Mouse (Mus musculus): ENCODE results near the gene Rbm48.
A peak's percentile ranks its signal among the peaks of the same experiment; 100 is the strongest.
"Not testable (repeated sequence)": the region's sequence is repeated elsewhere in the genome, so short reads cannot be mapped to it uniquely, and the experiment has no call there.

Rbm48 gene

DNA sequence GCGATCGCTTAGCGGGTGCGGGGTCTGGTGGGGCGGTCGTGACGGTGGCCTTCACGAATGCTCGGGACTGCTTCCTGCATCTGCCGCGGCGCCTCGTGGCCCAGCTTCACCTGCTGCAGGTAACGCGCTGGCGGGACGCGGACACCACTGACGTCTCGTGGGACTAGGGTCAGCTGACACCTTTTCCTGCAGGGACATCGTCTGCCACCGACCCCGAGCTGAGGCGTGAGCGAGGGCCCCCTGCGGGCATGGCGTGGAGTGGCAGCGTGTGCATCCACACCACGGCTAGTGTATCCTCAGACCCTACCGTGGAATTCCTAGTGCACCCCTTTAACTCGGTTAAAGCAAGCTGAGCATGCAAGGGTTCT lies at the start of gene Rbm48:
Rbm48 (minus strand) TSS at position 187 of the 368 bp plus-strand sequence.
- peak; percentile 90 for DNase-seq

GRCm38 (mm10) chr5:3645326-3645725 lies 48.9 kb upstream of the Rbm48 start:
- DNase-seq, result no peak

DNA sequence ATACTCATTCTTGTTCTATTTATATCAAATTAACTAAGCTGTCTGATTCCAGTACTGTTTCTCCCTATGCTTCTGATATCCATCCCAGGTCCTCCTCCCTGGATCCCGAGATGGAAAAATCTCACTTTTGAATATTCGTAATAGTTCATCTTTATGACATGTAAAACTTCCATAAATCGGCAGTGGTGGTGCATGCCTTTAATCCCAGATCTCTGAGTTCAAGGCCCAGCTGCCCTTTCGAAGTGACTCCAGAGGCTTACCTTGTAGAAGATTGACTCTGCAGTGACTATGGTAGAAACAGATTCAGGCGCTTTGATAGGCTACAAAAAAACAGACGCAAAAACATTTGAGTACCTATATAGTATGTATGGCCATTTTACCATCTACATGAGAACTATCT lies 48.2 kb upstream of the Rbm48 start:
- DNase-seq, result no peak

DNA sequence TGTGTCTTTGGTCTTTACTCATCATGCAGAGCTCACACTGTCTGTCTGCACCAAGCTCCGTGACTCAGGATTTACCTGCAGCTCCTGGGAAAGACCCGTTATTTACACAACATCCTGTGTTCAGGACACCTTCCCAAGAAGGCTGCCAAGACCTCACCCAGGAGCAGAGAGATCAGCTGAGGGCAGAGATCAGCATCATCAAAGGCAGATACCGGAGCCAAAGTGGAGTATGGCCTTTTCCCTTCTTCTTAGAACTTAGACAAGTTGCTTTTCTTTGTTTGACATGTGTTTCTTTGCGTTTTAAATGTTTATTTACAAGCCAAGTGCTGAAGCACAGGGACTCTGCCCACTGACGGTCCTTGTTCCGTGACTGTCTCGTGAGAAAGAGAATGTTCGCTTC lies 38.9 kb upstream of the Rbm48 start:
- no peak for DNase-seq

- DNase-seq, result peak; percentile 8
Observed at GRCm38 (mm10) chr5:3633951-3634350, 37.6 kb upstream of the Rbm48 start.

DNA sequence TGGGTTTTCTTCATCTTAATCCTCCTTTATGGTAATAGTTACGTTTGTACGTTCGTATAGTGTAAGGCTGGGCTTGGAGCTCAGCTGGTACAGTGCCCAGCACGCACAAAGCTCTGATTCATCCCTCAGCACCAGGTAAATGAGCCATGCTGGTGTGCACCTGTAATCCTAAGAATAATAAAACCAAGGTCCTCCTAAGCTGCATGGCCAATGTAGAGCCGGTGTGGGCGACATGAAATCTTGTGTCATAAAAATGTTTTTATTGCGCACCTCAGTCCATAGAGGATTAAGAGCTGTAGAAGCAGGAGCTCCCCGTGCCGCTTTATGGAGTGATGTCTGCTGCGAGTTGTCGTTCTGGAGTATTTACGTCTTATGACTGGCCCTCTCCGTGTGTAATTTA lies 36.9 kb upstream of the Rbm48 start:
- no peak for DNase-seq

GRCm38 (mm10) chr5:3632285-3632684 lies 35.9 kb upstream of the Rbm48 start:
- DNase-seq, result no peak

GRCm38 (mm10) chr5:3631512-3632271 lies 35.3 kb upstream of the Rbm48 start:
- DNase-seq, result peak; percentile 51

DNA sequence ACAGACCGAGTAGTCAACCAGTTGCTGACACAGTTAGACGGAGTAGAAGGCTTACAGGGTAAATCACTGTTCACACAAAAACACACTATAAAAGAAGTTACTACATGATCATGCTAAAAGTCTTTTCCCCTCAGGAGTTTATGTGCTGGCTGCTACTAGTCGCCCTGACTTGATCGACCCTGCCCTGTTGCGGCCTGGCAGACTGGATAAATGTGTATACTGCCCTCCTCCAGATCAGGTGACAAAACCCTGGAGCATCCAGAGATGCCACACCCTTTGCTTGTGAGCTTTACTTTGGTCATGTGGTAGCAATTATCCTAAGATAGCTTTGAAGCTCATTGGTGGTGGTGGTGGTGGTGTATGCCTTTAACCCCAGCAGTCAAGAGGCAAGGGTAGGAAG lies 33.7 kb upstream of the Rbm48 start:
- no peak for DNase-seq

DNA sequence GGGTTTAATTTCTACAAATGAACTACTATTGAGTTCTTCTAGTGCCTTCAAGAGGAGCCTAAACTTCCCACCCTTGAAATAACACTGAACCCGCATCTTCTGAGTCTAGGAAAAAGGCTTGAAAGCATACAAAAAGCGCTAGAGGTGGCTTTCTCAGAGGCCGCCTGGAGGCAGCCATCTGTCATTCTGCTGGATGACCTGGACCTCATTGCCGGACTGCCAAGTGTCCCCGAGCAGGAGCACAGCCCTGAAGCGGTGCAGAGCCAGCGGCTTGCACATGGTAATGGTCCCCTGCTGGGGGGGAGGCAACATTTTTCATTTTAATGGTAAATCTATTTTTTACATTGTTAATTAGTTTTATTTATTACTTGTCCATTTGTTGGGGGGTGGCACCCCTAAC lies 24.1 kb upstream of the Rbm48 start:
- no peak for DNase-seq

GRCm38 (mm10) chr5:3611835-3612234 lies 15.4 kb upstream of the Rbm48 start:
- DNase-seq, result not testable (repeated sequence)

GRCm38 (mm10) chr5:3609241-3609640 lies 12.9 kb upstream of the Rbm48 start:
- DNase-seq, result no peak

- no peak for DNase-seq
Observed at GRCm38 (mm10) chr5:3607114-3607513, 10.7 kb upstream of the Rbm48 start.

GRCm38 (mm10) chr5:3600790-3601189 lies 4.4 kb upstream of the Rbm48 start:
- no peak for DNase-seq

- DNase-seq, result no peak
Observed at GRCm38 (mm10) chr5:3600298-3600697, 3.9 kb upstream of the Rbm48 start.

GRCm38 (mm10) chr5:3598766-3599165 lies 2.4 kb upstream of the Rbm48 start:
- DNase-seq, result no peak

DNA sequence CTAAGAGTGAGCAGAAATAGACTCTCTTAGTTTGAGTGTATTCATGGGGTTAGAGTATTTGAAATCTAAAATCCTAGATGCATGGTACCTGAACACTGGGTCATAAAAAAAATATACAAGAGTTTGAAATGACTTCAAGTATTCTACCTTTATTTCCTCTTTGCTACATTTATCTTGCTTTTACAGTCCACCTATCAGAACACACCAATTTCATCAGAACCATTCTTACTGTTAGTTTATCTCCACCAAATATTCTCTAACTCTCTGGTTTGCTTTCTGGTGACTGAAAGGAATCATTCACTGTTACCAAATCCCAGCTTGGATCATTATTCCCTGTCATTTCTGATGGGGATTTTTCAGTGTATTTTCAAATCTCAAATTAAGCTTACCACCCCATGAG lies 786 bp upstream of the Rbm48 start:
- no peak for DNase-seq

DNA sequence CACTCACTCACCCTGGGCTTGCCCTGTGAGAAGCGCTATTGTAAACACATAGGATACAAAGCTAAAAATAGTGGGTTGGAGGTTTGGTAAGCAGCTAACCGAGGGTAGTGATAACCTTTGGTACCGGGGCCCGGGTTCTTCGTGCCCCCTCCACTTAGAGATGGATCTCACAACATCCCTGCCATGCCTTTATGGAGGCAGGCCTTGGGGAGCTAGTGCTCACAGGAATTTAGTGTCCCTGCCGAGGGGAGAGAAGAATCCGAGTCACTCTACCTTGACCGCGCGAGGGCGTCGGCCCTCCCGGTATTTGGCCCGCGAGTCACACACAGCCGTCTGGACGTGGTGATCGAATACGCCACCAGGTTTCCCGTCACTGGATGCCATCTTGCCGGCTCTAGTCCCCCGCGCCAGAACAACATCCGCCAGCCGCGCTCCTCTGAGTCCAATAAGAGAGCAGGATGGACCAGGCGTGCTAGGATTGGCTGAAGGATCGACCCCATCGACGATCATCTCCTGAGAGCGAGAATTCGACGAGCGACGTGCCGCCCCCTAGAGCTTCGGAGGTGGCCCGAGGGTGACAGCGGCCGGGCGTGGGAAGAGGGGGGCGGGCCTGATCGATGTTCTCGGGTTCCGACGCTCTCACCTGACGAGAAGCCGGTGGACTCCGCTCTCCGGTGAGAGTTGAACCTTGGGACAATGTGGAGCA lies 539 bp downstream of the Rbm48 start, which contains the start of gene Pex1:
Pex1 (plus strand) TSS at position 374 of the 706 bp plus-strand sequence.
- peak; percentile 99 for DNase-seq

- no peak for DNase-seq
Observed at GRCm38 (mm10) chr5:3579066-3579465, 17.3 kb downstream of the Rbm48 start.

- DNase-seq, result no peak
Observed at GRCm38 (mm10) chr5:3577939-3578338, 18.4 kb downstream of the Rbm48 start.

- no peak for DNase-seq
Observed at GRCm38 (mm10) chr5:3574825-3575224, 21.6 kb downstream of the Rbm48 start.

- no peak for DNase-seq
Observed at GRCm38 (mm10) chr5:3571266-3571665, 25.1 kb downstream of the Rbm48 start, which contains the start of gene 1700109H08Rik. TSS of gene 1700109H08Rik (plus strand) at chr5:3571566.

DNA sequence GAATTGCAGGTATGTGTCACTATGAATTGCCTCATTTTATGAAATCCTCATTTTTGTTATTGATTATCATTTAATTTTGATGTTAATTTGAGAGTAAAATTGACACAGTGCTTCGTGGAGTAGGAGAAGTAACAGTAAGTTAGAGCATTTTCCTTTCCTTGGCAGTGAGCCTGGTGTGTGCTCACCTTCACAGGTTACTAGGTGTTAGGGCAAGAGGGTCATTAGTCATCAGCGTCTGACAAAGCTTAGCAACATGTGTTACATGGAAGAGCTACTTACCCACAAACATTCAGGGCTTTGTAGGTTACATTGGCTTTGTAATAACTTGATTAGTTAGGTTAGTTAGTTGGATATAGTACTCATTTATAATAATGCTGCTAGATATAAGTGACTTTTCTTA lies 42.2 kb downstream of the Rbm48 start:
- no peak for DNase-seq

- DNase-seq, result no peak
Observed at GRCm38 (mm10) chr5:3551481-3551880, 44.9 kb downstream of the Rbm48 start.
